Mouse (Mus musculus): ENCODE data around the gene Gpld1. TPM values are rescaled to one million over a fixed set of nuclear protein-coding genes. Genes with fewer than 3 reads are reported as not detected.
A peak's percentile ranks its signal among the peaks of the same experiment; 100 is the strongest.

Gpld1 gene
- total RNA-seq, 2 experiments from 2014 or later = not detected

DNA sequence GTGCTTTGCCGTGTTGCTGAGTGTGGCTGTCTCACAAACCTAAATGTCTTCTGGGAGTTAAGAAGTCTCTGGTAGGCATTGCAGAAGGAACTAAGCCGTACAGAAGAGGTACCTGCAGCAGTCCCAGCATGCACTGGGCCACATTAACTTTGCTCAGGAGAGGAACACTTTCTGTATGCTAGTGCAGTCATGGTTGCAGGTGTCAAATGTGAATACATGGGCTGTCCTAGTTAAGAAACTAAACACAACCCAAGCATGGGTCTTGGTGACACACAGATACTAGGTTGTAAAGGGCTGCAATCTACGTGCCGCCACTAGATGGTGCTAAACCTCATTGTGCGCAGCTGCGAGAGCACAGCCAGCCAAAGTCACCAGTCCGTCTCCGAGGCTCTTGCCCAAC lies 64.2 kb downstream of the Gpld1 start:
- peak; percentile 54; the same call in 1 of the 2 replicates for ATAC-seq (replicated peaks; ENCODE audit: low FRiP score, poor library complexity, severe bottlenecking)

DNA sequence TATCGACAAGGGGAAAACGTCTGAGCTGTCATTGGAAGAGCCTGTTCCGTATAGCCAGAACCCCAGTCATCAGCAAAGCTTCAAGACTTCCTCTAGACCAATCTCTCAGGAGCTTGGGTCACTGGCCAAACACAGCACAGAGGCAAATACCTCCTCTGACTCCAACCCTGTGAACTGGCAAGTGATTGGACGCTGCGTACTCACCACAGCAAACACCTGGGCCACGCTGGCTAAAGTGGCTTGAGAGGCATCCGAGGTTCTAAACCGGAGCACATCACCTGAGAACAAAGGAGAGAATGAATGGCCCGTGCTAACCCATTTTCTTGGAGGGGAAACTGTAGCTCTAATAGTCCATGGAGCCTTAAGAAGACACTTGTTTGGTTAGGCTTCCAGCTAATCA lies 75.4 kb downstream of the Gpld1 start:
- no peak for ATAC-seq (replicated peaks; ENCODE audit: low FRiP score, poor library complexity, severe bottlenecking)

DNA sequence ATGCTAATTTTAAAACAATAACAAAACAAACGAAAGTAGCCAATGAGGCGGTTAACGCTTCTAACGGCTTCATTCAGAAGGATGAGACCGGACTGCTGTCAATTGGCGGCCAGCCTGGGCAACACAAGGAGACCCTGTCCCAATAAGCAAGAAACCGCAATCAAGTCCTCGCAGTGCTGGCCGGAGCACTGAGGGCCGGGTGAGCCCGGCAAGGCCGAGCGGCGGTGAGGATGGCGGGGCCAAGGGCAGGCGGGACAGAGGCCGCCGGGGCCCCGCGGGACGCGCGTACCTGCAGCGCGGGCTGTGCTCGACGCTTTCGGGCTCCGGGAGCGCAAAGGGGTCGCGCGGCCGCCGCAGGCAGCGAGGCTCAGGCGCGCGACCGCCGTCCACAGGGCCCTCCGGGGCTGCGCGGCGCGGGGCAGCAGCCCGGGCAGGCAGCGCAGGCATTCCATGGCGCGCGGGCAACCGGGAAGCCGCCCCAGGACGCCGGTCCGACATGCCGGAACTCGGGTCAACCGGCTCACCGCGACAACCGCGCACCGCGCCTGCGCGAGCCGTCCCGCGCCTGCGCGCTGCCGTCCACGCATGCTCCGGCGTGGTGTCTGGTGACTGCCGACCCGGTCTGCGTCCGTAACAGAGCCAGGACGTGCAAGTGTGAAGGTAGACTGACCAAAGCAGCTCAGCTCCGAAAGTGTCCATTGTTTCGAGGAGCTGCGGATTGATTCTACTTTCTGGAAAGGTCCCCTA lies 77.0 kb downstream of the Gpld1 start, which contains the start of gene Mrs2:
Gene Mrs2 (minus strand): TSS at position 587 of the 747 bp plus-strand sequence.
- peak; percentile 89 for ATAC-seq (replicated peaks; ENCODE audit: low FRiP score, poor library complexity, severe bottlenecking)

DNA sequence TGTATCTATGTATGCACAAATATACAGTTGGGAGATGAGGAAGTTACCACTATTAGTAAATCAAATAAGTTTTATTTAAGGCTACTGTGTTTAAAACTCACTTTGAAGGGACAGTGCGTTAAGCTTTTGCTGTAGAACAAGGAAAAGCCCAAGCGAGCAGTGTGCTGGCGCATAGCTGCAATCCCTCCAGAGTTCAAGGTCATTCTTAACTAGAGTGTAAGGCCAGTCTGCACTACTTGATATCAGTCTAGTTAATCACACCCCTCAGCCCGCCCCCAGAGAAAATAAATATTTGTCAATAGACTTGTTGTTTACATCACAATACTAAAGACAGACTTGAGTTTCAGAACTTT lies 77.6 kb downstream of the Gpld1 start:
- ATAC-seq (replicated peaks; ENCODE audit: low FRiP score, poor library complexity, severe bottlenecking) = peak; percentile 36

DNA sequence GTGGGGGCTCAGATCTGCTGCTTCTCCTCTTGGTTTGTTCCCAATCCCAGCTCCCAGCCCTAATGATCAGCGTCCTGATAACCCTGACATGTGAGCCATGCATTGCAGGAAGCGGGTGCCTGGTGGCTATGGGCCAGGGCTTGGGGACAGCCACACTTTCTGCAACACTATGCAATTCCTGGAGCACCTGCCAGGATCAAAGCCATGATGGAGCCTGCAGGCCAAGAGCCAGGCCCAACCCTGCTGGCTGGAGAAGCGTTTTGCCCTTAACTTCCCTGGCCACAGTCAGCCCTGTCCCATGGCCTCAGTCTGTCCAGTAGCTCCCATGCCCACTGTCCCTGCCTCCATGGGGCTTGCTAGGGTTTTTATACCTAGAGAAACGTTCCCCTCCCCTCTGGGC lies 79.4 kb downstream of the Gpld1 start:
- no peak for ATAC-seq (replicated peaks; ENCODE audit: low FRiP score, poor library complexity, severe bottlenecking)

DNA sequence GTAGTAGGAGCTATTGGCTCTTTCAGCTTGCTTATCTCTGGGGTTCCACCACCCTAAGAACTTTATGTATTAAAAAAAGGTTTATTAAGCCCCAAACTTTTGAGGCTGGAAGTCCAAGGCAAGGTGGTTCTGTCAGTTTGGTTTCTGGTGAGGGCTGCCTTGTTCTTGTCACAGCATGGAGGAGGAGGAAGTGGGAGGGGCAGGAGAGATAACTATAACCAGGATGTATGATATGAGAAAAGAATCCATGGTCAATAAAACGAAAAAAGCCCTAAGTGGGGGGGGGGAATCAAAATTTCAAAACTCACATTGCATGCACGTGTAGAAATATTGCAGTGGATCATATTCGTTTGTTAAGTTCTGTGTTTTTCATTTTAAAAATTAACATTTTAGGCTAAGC lies 80.2 kb downstream of the Gpld1 start:
- ATAC-seq (replicated peaks; ENCODE audit: low FRiP score, poor library complexity, severe bottlenecking) = no peak

DNA sequence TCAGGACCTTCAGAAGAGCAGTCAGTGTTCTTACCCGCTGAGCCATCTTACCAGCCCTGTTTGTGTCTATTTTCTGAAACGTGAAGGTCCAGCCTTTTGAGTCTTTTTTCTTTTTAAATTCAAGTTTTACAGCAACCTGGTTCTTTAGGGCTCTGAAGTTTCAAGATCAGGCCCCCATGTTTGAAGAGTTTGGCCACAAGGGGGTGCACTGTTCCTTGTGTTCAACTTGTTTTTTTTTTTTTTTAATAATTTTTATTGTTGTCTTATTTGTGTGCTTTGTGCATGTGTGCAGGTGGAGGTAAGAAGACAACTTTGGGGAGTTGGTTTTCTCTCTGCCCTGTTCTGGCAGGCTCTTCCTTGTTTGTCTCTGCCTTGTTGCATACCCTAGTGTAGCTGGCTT lies 81.7 kb downstream of the Gpld1 start:
- ATAC-seq (replicated peaks; ENCODE audit: low FRiP score, poor library complexity, severe bottlenecking) = no peak

DNA sequence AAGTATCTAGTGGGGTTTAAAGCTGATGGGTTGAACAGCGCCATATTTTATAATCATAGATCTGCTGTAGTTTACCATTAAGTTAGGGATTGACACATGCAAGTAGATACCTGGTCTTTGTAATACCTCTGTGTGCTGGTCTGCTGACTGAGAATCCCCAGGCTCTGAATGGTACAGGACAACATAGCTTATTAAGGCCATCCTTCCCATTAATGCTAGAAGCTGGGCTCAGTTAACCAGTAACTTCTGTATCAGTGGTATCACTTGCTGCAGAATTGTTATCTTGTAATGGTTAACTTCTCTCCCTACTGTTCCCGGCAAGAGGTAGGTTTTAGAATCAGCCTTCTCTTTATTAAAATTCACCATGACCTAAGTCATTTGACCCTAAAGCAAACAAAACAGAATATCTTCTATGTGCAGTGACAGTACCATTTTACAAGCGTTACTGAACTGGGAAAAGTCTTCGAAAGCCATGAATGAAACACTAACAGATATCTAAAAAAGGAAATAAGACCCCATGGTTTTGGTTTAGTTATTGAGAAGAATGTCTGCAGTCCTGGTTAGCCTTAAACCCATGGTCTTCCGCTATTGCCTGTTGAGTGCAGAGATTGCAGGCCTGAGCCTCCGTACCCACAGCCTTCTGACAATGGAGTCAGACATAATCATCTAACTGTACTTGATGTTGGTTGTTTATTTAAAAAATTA lies 83.6 kb downstream of the Gpld1 start:
- no peak for ATAC-seq (replicated peaks; ENCODE audit: low FRiP score, poor library complexity, severe bottlenecking)

DNA sequence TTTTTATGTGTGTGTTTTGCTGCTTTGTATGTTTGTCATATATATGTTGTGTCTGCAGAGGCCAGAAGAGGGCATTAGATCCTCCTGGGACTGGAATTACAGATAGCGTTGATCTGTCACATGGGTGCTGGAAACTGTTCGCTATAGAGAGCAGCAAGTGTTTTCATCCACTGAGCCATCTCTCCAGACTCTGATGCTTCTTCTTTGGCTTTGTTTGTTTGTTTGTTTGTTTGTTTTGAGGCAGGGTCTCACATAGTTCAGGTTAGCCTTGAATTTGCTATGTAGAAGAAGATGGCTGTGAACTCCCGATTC lies 84.1 kb downstream of the Gpld1 start:
- ATAC-seq (replicated peaks; ENCODE audit: low FRiP score, poor library complexity, severe bottlenecking) = no peak

DNA sequence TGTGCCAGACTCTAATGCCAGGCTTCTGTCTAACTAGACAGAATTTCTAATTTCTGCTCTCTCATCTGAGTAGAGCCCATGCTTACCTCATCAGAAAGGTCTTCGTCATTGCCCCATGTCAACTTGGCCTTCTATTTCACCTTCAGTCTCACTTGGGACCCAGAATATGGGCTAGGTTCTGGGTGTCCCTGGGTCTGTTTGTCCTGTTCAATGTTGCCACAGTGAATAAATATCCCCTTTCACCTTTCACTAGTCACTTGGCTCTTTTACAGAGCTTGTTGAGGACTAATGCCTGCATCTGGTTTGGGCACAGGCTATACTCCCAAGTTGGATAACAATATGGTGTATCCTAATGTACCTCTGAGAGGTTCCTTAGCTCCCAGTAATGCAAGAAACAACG lies 96.5 kb downstream of the Gpld1 start:
- no peak for ATAC-seq (replicated peaks; ENCODE audit: low FRiP score, poor library complexity, severe bottlenecking)

Other genes with a start within 250 kb of the Gpld1 start
- not detected in 2 replicates for gene Armh2, start 201.9 kb upstream of the Gpld1 start, total RNA-seq (2015; ENCODE audit: low replicate concordance)
- not detected in 2 replicates for gene Armh2, start 201.9 kb upstream of the Gpld1 start, total RNA-seq (2017; ENCODE audit: low replicate concordance)
- gene Gmnn, start 181.2 kb upstream of the Gpld1 start, total RNA-seq (2015; ENCODE audit: low replicate concordance) = 289 and 378 TPM in 2 replicates
- 180 and 322 TPM in 2 replicates for gene Gmnn, start 181.2 kb upstream of the Gpld1 start, total RNA-seq (2017; ENCODE audit: low replicate concordance)
- 101 and 125 TPM in 2 replicates for gene BC005537, start 141.5 kb upstream of the Gpld1 start, total RNA-seq (2015; ENCODE audit: low replicate concordance)
- 68.5 and 78.0 TPM in 2 replicates for gene BC005537, start 141.5 kb upstream of the Gpld1 start, total RNA-seq (2017; ENCODE audit: low replicate concordance)
- gene Acot13, start 111.6 kb upstream of the Gpld1 start, total RNA-seq (2015; ENCODE audit: low replicate concordance) = 18.0 and 24.1 TPM in 2 replicates
- 22.7 and 26.2 TPM in 2 replicates for gene Acot13, start 111.6 kb upstream of the Gpld1 start, total RNA-seq (2017; ENCODE audit: low replicate concordance)
- 40.0 and 51.6 TPM in 2 replicates for gene Tdp2, start 111.5 kb upstream of the Gpld1 start, total RNA-seq (2015; ENCODE audit: low replicate concordance)
- 22.4 and 54.9 TPM in 2 replicates for gene Tdp2, start 111.5 kb upstream of the Gpld1 start, total RNA-seq (2017; ENCODE audit: low replicate concordance)
- not detected in 2 replicates for gene D130043K22Rik, start 98.0 kb upstream of the Gpld1 start, total RNA-seq (2015; ENCODE audit: low replicate concordance)
- gene D130043K22Rik, start 98.0 kb upstream of the Gpld1 start, total RNA-seq (2017; ENCODE audit: low replicate concordance) = not detected in 2 replicates
- gene Aldh5a1, start 5.5 kb upstream of the Gpld1 start, total RNA-seq (2015; ENCODE audit: low replicate concordance) = not detected in 2 replicates
- gene Aldh5a1, start 5.5 kb upstream of the Gpld1 start, total RNA-seq (2017; ENCODE audit: low replicate concordance) = 0.13 TPM in 1 of 2 replicates, not detected in the other
- 10.8 and 12.6 TPM in 2 replicates for gene Mrs2, start 77.2 kb downstream of the Gpld1 start, total RNA-seq (2015; ENCODE audit: low replicate concordance)
- 7.3 and 8.7 TPM in 2 replicates for gene Mrs2, start 77.2 kb downstream of the Gpld1 start, total RNA-seq (2017; ENCODE audit: low replicate concordance)
- gene Dcdc2a, start 112.9 kb downstream of the Gpld1 start, total RNA-seq (2015; ENCODE audit: low replicate concordance) = not detected in 2 replicates
- gene Dcdc2a, start 112.9 kb downstream of the Gpld1 start, total RNA-seq (2017; ENCODE audit: low replicate concordance) = not detected in 2 replicates

Data from erythroid progenitor cell, adult 5-6 weeks (primary cell).